Mouse (Mus musculus) right cerebral cortex, postnatal 4 days (tissue): ENCODE data around the gene Flnb.

Experiments
- DNase-seq: peaks from one replicate; pipeline ENCODE4 v3.0.0-alpha.2; 2022

Gene Flnb

GRCm38 (mm10) chr14:7864506-7864899 is 46.7 kb downstream of the Flnb start:
- DNase-seq, result no peak

- DNase-seq, result no peak
Measured at GRCm38 (mm10) chr14:7867224-7867623, 49.5 kb downstream of the Flnb start.

- DNase-seq, result no peak
Measured at GRCm38 (mm10) chr14:7867841-7868240, 50.1 kb downstream of the Flnb start.

GRCm38 (mm10) chr14:7869796-7870195 is 52.0 kb downstream of the Flnb start:
- DNase-seq, result no peak

- no peak for DNase-seq
Measured at GRCm38 (mm10) chr14:7873552-7873951, 55.8 kb downstream of the Flnb start.

- no peak for DNase-seq
Measured at GRCm38 (mm10) chr14:7874495-7874894, 56.7 kb downstream of the Flnb start.

GRCm38 (mm10) chr14:7877957-7878356 is 60.2 kb downstream of the Flnb start:
- no peak for DNase-seq

GRCm38 (mm10) chr14:7880389-7880788 is 62.6 kb downstream of the Flnb start:
- no peak for DNase-seq

- no peak for DNase-seq
Measured at GRCm38 (mm10) chr14:7881533-7881932, 63.8 kb downstream of the Flnb start.

- DNase-seq, result no peak
Measured at GRCm38 (mm10) chr14:7882050-7882449, 64.3 kb downstream of the Flnb start.

- DNase-seq, result no peak
Measured at GRCm38 (mm10) chr14:7884158-7884557, 66.4 kb downstream of the Flnb start.

GRCm38 (mm10) chr14:7884841-7885240 is 67.1 kb downstream of the Flnb start:
- DNase-seq, result no peak

- no peak for DNase-seq
Measured at GRCm38 (mm10) chr14:7885540-7885939, 67.8 kb downstream of the Flnb start.

- no peak for DNase-seq
Measured at GRCm38 (mm10) chr14:7886008-7886407, 68.3 kb downstream of the Flnb start.

- no peak for DNase-seq
Measured at GRCm38 (mm10) chr14:7887171-7887570, 69.4 kb downstream of the Flnb start.

GRCm38 (mm10) chr14:7888294-7888693 is 70.5 kb downstream of the Flnb start:
- no peak for DNase-seq

GRCm38 (mm10) chr14:7888811-7889651 is 71.3 kb downstream of the Flnb start:
- peak; percentile 38 for DNase-seq

- DNase-seq, result no peak
Measured at GRCm38 (mm10) chr14:7889834-7890233, 72.1 kb downstream of the Flnb start.

- DNase-seq, result no peak
Measured at GRCm38 (mm10) chr14:7891401-7891800, 73.6 kb downstream of the Flnb start.

GRCm38 (mm10) chr14:7896126-7896525 is 78.4 kb downstream of the Flnb start:
- no peak for DNase-seq

GRCm38 (mm10) chr14:7896699-7897098 is 78.9 kb downstream of the Flnb start:
- no peak for DNase-seq

GRCm38 (mm10) chr14:7899986-7900385 is 82.2 kb downstream of the Flnb start:
- no peak for DNase-seq

GRCm38 (mm10) chr14:7900481-7901049 is 82.8 kb downstream of the Flnb start:
- DNase-seq, result no peak

- no peak for DNase-seq
Measured at GRCm38 (mm10) chr14:7901484-7902240, 83.9 kb downstream of the Flnb start.
